Mouse (Mus musculus): ENCODE results near the gene Dusp2. TPM values are rescaled to one million over a fixed set of nuclear protein-coding genes. Genes with fewer than 3 reads are reported as not detected.

Dusp2 gene
- polyA plus RNA-seq (2012): 0.03 TPM in 1 of 2 replicates, not detected in the other

DNA sequence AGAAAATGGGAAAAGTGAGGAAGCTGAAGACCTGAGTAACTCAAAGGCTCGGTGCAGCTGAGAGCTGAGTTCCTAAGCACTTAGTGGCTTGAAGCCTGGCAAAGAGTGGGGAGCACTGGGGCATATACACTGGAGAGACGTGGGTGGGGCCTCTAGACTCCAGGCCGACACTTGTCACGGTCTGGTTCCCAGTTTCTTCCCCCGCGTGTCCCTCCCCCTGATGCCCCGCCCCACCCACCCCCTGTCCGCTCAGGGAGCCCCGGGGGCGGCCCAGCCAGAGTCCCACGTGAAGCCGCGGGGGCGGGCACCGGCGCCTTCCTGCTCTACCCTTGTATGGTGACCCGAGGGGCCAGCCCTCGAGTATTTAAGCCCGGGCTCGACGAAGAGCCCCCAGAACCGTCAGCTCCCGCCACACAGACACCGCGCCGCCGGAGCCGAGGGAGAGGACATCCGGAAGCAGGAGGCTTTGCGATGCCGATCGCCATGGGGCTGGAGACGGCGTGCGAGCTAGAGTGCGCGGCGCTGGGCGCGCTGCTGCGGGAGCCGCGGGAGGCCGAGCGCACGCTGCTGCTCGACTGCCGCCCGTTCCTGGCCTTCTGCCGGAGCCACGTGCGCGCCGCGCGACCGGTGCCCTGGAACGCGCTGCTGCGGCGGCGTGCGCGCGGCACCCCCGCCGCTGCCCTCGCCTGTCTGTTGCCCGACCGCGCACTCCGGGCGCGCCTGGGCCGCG, at the start of gene Dusp2:
Gene Dusp2, plus strand, starts transcription at position 393 of the 730 bp plus-strand sequence.
- TF ChIP-seq GATA1 (IDR thresholded peaks at IDR 0.05; ENCODE audit: low read length): no peak

DNA sequence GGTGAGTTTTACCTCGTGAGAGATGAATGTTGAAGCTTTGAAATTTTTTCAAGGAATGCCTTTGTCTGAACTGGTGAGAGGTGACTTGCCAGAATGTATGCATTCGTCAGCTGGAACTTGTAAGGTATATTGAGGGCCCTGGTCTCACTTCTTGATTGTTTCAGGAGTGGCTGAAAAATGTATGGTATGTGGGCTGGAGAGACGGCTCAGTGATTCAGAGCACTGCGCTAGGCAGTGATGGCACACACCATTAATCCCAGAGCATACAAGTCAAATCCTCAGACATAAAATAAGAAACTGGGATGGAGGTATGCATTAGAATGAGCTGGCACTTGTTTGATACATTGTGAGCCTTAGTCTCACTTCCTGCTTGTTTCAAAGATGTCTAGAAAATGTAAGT, 43.7 kb upstream of the Dusp2 start:
- no peak for TF ChIP-seq GATA1 (IDR thresholded peaks at IDR 0.05; ENCODE audit: low read length)

DNA sequence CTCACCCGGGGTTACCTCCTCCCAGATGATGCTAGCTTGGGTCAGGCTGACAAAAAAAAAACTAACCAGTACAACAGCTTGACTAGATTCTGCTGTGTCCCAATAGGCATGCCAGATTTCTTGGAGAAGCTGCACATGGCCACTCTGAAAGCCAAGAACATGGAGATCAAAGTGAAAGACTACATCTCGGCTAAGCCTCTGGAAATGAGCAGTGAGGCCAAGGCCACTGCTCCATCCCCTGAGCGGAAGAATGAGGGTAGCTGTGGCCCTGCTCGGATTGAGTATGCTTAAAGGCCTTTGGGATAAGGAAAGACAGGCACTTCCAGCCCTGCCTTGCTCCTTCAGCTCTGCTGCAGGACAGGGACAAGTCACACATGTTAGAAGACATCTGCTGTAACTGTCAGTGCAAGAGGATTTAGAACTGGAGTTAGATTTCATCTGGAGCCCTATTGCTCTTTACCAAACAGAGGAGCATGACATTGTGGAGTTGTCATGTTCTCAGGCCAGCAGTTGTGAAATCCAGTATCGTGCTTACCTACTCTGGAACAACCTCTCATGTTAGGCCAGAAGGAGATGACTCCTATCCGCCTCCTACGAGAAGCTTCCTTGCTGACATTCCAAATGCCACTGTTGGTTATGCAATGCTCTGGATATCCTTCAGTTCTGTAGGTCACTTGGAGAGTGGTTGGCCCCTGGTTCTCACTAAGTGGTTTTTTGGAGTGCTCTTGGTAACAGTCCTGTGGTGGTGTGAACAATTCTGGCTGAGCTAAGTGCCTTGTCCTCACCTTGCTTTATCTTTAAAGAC, 38.8 kb upstream of the Dusp2 start:
- no peak for TF ChIP-seq GATA1 (IDR thresholded peaks at IDR 0.05; ENCODE audit: low read length)

- TF ChIP-seq GATA1 (IDR thresholded peaks at IDR 0.05; ENCODE audit: low read length): no peak
Observed at GRCm38 (mm10) chr2:127298056-127298455, 37.9 kb upstream of the Dusp2 start.

- TF ChIP-seq GATA1 (IDR thresholded peaks at IDR 0.05; ENCODE audit: low read length): no peak
Observed at GRCm38 (mm10) chr2:127300701-127301100, 35.3 kb upstream of the Dusp2 start.

GRCm38 (mm10) chr2:127301883-127302282, 34.1 kb upstream of the Dusp2 start:
- no peak for TF ChIP-seq GATA1 (IDR thresholded peaks at IDR 0.05; ENCODE audit: low read length)

DNA sequence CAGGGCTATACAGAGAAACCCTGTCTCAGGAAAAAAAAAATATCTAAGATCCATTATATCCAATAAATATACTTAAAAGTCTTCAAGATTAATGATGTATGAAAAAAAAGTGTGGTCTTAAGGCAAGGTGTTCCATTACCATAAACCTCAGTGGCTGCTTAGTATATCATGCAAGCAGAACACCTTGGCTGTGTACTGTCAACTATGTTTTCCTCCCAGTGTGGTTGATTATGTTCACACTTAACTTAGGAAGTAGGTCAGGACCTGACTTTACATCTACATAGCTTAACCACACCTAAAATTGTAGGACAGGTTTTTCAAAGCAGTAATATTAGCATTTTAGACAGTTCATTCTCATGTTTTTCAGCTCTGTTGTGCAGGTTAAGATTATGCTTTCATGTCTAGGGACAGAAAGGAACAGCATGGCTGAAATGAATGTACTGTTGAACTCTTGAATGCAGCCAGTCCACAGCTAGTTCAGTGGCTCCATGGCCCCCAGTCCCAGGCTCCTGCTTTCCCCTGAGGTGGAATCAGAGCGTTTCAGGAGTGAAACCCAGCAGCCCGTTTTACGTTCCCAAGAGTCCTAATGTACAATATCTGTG, 31.2 kb upstream of the Dusp2 start:
- no peak for TF ChIP-seq GATA1 (IDR thresholded peaks at IDR 0.05; ENCODE audit: low read length)

GRCm38 (mm10) chr2:127306123-127306522, 29.8 kb upstream of the Dusp2 start:
- TF ChIP-seq GATA1 (IDR thresholded peaks at IDR 0.05; ENCODE audit: low read length): no peak

DNA sequence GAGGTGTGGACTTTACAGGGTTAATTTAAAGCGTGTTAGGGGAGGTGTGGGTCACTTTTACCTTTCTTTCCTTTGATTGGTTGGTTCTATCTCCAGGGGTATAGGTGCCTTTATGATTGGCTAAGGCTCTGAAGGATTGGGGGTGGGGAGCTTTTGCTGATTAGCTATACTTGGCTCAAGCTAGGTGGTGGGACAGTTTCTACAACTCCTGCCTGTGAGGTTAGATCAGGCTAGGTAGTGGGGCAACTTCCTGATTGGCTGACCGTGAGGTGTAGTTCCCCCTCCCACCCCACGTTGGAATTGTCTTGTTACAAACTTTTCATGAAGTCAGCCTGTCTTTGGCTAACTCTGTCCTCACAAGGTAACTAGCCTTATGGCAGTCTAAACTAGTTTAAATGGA, 28.8 kb upstream of the Dusp2 start:
- no peak for TF ChIP-seq GATA1 (IDR thresholded peaks at IDR 0.05; ENCODE audit: low read length)

DNA sequence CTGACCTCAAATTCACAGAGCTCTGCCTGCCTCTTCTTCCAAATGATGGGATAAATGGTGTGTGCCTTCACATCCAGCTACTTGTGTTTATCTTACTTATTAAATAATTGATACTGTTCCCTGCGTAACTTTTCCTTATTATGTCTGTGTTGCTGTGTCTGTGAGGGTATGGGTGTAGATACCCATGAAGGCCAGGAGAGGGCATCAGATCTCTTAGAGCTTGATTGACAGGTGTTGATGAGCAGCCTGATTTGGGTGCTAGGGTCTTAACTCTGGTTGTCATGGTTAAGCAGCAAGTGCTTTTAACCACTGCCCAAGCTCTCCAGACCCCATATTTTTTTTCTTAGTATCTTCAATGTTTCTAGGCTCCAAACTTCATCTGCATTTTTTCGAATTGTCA, 27.3 kb upstream of the Dusp2 start:
- TF ChIP-seq GATA1 (IDR thresholded peaks at IDR 0.05; ENCODE audit: low read length): no peak

- no peak for TF ChIP-seq GATA1 (IDR thresholded peaks at IDR 0.05; ENCODE audit: low read length)
Observed at GRCm38 (mm10) chr2:127310246-127310645, 25.7 kb upstream of the Dusp2 start.

- TF ChIP-seq GATA1 (IDR thresholded peaks at IDR 0.05; ENCODE audit: low read length): no peak
Observed at GRCm38 (mm10) chr2:127310685-127311084, 25.3 kb upstream of the Dusp2 start.

GRCm38 (mm10) chr2:127311193-127311592, 24.8 kb upstream of the Dusp2 start:
- TF ChIP-seq GATA1 (IDR thresholded peaks at IDR 0.05; ENCODE audit: low read length): no peak

- no peak for TF ChIP-seq GATA1 (IDR thresholded peaks at IDR 0.05; ENCODE audit: low read length)
Observed at GRCm38 (mm10) chr2:127312801-127313200, 23.2 kb upstream of the Dusp2 start.

DNA sequence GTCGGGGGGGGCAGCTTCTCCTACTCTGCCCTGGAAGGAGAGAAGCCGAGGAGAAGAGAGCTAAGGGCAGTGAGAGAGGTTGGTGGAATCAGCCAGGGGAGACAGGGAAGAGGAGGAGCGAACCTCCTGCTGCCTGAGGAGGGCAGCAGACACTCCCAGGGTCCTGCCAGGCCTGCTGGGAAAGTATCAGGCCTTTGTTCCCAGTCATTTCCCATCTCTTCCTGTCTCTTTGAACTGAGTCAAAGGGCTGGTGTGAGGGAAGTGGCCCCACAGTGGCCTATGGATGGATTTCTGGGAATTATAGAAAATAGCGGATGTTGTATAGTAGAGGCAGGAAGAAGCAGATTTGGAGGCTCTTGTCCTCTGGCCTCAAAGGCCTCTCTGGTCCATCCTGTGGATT, 22.1 kb upstream of the Dusp2 start:
- no peak for TF ChIP-seq GATA1 (IDR thresholded peaks at IDR 0.05; ENCODE audit: low read length)

DNA sequence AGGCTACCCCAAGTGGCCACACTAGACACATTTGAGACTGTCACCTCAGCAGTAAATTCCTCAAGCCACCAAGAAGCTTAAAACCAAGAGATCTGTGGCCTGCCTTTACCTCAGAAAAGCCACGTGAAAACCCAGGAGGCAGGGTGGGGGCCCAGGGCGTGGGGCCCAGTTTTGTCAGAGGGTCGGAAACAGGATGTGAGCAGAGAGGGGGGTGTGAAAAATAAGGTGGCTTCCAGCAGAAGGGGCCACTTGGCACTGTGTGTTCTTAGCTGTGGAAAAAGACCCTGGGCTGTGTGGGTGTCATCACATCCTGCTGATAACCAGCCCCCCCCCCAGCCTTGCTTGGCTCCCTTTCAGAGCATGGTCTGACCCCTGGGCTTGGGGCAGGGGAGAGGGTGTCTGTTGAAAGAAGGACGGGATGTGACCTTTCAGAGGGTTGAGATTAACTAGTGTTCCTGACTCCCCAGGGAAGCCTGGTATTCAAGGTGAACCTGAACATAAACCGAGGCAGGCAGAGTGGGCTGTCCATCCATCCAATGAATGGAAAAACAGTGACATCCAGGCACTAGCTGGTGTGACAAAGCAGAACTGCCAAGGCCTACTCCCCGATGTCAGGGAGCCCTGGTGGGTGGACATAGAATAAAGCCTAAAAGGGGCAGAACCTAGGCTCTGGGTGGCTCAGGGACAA, 21.3 kb upstream of the Dusp2 start:
- TF ChIP-seq GATA1 (IDR thresholded peaks at IDR 0.05; ENCODE audit: low read length): no peak
